Mouse (Mus musculus): ENCODE measurements at regions not wholly inside any gene's neighbourhood (a gene's known extent, or its start where the extent isn't known, plus 50 kb on each side); places are given as distances from the start of the nearest gene placed in this dataset.

DNA sequence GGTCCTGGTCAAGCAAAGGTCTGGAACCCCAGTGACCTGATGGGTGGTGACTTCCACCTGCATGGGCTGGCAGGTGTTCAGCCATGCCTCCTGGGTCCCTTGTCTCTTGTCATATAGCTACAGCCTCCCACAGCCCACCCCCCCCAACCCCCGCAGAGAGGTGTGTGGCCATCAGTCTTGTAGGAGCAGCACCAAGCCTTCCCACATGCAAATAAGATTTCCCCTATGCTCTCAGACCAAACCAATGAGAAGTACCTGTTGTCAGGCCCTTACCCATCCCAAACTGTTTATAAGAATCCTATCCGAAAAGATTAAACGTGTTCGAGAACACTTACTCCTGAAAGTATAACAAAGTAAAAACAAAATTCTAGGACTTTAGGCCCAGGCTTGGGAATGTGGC, 114.8 kb upstream of the 2610301B20Rik start:
- WGBS = 93% methylated on average over 4 of the region's 4 CpGs
- Histone ChIP-seq H3K9ac (replicated peaks; ENCODE audit: low read depth, low read length) (no peak overlapping the region), H3K27me3 (replicated peaks; ENCODE audit: control insufficient read depth, insufficient read depth, low read length) (no peaks in the 10 kb centered on the region), H3K9me3 (ENCODE audit: control insufficient read depth, low read length) (no peaks in the 10 kb centered on the region), H3K4me3 (replicated peaks; ENCODE audit: low read length) (no peak overlapping the region), H3K36me3 (ENCODE audit: control insufficient read depth, insufficient read depth) (no peaks in the 10 kb centered on the region), H3K27ac (ENCODE audit: low read length) (no peak overlapping the region), H3K4me1 (replicated peaks; ENCODE audit: control insufficient read depth, insufficient read depth, low read length) (no peaks in the 10 kb centered on the region), H3K4me2 (ENCODE audit: low read length) (no peak overlapping the region)
- no peak for ATAC-seq

DNA sequence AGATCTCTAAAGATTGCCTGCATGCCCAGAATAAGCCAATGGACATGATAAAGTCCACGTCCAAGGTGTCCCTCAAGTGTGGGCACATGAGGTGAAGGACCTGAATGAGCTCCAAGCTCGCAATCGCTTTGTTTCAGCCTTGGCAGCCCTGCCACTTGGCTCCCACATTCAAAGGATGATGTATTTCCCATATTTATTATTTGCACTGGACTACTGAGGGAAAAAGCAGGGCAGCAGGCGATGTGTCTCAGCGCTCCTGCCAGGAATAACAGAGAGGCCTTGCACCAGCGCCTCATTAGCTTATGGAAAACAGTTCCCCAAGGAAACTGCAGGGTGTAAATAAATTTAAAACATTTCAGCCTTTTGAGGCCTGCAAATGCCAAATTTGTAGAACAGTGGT, 106.6 kb upstream of the 2610301B20Rik start:
- no peak overlapping the region for H3K4me2 ChIP-seq (ENCODE audit: low read length)
- H3K9me3 ChIP-seq (ENCODE audit: control insufficient read depth, low read length) = no peaks in the 10 kb centered on the region
- H3K36me3 ChIP-seq (ENCODE audit: control insufficient read depth, insufficient read depth) = no peaks in the 10 kb centered on the region
- H3K27ac ChIP-seq (ENCODE audit: low read length) = no peak overlapping the region
- no peaks in the 10 kb centered on the region for H3K27me3 ChIP-seq (replicated peaks; ENCODE audit: control insufficient read depth, insufficient read depth, low read length)
- no peak overlapping the region for H3K9ac ChIP-seq (replicated peaks; ENCODE audit: low read depth, low read length)
- peak; percentile 66 for ATAC-seq
- no peaks in the 10 kb centered on the region for H3K4me1 ChIP-seq (replicated peaks; ENCODE audit: control insufficient read depth, insufficient read depth, low read length)
- 59% methylated on average over 6 of the region's 6 CpGs for WGBS
- no peak overlapping the region for H3K4me3 ChIP-seq (replicated peaks; ENCODE audit: low read length)

GRCm38 (mm10) chr4:10770026-10770643, 104.2 kb upstream of the 2610301B20Rik start:
- H3K9me3 ChIP-seq (ENCODE audit: control insufficient read depth, low read length) = no peaks in the 10 kb centered on the region
- no peak for ATAC-seq
- H3K4me3 ChIP-seq (replicated peaks; ENCODE audit: low read length) = no peak overlapping the region
- no peak overlapping the region for H3K4me2 ChIP-seq (ENCODE audit: low read length)
- H3K27ac ChIP-seq (ENCODE audit: low read length) = no peak overlapping the region
- no peaks in the 10 kb centered on the region for H3K36me3 ChIP-seq (ENCODE audit: control insufficient read depth, insufficient read depth)
- H3K9ac ChIP-seq (replicated peaks; ENCODE audit: low read depth, low read length) = no peak overlapping the region
- H3K27me3 ChIP-seq (replicated peaks; ENCODE audit: control insufficient read depth, insufficient read depth, low read length) = no peaks in the 10 kb centered on the region
- 93% methylated on average over 13 of the region's 13 CpGs for WGBS
- no peaks in the 10 kb centered on the region for H3K4me1 ChIP-seq (replicated peaks; ENCODE audit: control insufficient read depth, insufficient read depth, low read length)

DNA sequence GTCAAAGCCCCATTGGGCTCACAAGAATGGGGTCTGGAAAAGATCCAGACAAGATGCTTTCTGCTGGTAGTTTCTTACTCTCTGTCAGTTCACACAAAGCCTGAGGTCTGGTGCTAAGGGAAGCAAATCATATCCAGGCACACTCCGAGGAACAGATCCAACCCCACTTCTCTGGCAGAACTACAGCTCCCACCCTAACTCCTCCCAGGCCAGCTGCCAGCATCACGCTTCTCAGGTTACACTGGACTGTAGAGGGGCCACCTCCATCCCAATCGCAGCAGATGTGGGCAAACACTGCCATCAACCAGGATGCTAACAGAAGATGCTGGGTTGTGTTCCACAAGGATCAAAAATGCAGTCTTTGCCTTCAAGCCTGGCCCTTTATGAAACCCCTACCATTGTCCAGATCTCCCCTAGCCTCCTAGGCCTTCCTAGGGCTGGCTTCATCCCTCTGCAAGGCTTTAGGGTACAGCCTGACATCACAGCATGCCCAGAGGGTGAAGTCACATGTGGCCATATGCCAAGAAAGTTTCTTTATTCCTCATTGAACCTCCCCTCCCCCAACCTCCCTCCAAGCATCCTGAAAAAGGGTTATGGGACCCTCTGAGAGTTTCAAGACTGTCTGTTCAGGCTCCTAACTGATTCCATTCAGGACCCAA, 99.6 kb upstream of the 2610301B20Rik start:
- no peaks in the 10 kb centered on the region for H3K36me3 ChIP-seq (ENCODE audit: control insufficient read depth, insufficient read depth)
- no peaks in the 10 kb centered on the region for H3K9me3 ChIP-seq (ENCODE audit: control insufficient read depth, low read length)
- no peaks in the 10 kb centered on the region for H3K4me1 ChIP-seq (replicated peaks; ENCODE audit: control insufficient read depth, insufficient read depth, low read length)
- H3K9ac ChIP-seq (replicated peaks; ENCODE audit: low read depth, low read length) = no peak overlapping the region
- peak; percentile 87 for ATAC-seq
- H3K4me2 ChIP-seq (ENCODE audit: low read length) = no peak overlapping the region
- WGBS = 18% methylated on average over 3 of the region's 3 CpGs
- no peak overlapping the region for H3K4me3 ChIP-seq (replicated peaks; ENCODE audit: low read length)
- H3K27ac ChIP-seq (ENCODE audit: low read length) = no peak overlapping the region
- H3K27me3 ChIP-seq (replicated peaks; ENCODE audit: control insufficient read depth, insufficient read depth, low read length) = no peaks in the 10 kb centered on the region

DNA sequence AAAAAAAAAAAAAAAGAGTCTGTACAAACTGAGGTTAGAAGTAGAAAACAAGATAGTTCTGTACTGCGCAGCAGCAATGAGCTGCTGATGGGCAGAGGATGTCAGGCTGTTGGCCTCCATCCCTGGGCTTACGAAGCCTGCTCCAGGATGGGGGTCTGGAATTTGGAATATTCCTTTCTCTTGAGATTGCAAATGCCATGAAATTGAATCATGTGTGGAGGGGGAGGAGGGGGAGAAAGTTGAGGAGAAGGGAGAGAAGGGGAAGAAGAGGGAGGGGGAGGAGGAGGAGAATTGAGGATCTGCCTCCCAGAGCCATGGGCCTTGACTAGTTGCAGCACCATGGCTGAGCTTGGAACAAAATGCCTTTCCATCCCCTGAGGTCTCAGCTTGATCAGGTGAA, 87.6 kb upstream of the 2610301B20Rik start:
- ATAC-seq = no peak
- Histone ChIP-seq H3K4me2 (ENCODE audit: low read length) (no peak overlapping the region), H3K27me3 (replicated peaks; ENCODE audit: control insufficient read depth, insufficient read depth, low read length) (no peaks in the 10 kb centered on the region), H3K27ac (ENCODE audit: low read length) (no peak overlapping the region), H3K36me3 (ENCODE audit: control insufficient read depth, insufficient read depth) (no peaks in the 10 kb centered on the region), H3K9ac (replicated peaks; ENCODE audit: low read depth, low read length) (no peak overlapping the region), H3K4me1 (replicated peaks; ENCODE audit: control insufficient read depth, insufficient read depth, low read length) (no peaks in the 10 kb centered on the region), H3K4me3 (replicated peaks; ENCODE audit: low read length) (no peak overlapping the region), H3K9me3 (ENCODE audit: control insufficient read depth, low read length) (no peaks in the 10 kb centered on the region)
- WGBS = 84% methylated on average over 2 of the region's 2 CpGs

DNA sequence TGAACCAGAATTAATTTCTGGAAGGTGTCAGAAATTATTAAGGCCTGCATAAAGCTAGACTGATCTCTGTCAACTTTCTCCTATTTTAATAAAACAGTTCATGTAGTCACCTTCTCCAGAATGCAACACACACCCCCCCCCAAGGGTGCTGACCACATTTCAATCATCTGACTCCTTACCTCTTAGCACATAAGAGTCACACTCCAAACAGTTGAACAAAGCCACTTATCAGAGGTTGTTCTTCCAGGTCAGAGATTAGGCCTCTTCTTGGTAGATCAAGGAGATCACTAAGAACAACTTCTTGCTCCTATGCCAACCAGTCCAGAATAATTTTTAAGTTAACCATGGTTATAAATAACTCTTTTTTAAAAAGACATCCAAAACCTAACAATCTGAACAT, 86.0 kb upstream of the 2610301B20Rik start:
- no peaks in the 10 kb centered on the region for H3K36me3 ChIP-seq (ENCODE audit: control insufficient read depth, insufficient read depth)

GRCm38 (mm10) chr4:10789141-10789540, 85.2 kb upstream of the 2610301B20Rik start:
- Histone ChIP-seq H3K4me1 (replicated peaks; ENCODE audit: control insufficient read depth, insufficient read depth, low read length) (no peaks in the 10 kb centered on the region), H3K4me3 (replicated peaks; ENCODE audit: low read length) (no peak overlapping the region), H3K9me3 (ENCODE audit: control insufficient read depth, low read length) (no peaks in the 10 kb centered on the region), H3K27ac (ENCODE audit: low read length) (no peak overlapping the region), H3K36me3 (ENCODE audit: control insufficient read depth, insufficient read depth) (no peaks in the 10 kb centered on the region), H3K9ac (replicated peaks; ENCODE audit: low read depth, low read length) (no peak overlapping the region), H3K4me2 (ENCODE audit: low read length) (no peak overlapping the region), H3K27me3 (replicated peaks; ENCODE audit: control insufficient read depth, insufficient read depth, low read length) (no peaks in the 10 kb centered on the region)
- WGBS = 71% methylated on average over 3 of the region's 3 CpGs
- no peak for ATAC-seq

More for the DNA sequence above, 86.0 kb upstream of the 2610301B20Rik start:
- no peak overlapping the region for H3K4me3 ChIP-seq (replicated peaks; ENCODE audit: low read length)
- H3K27ac ChIP-seq (ENCODE audit: low read length) = no peak overlapping the region
- H3K9ac ChIP-seq (replicated peaks; ENCODE audit: low read depth, low read length) = no peak overlapping the region
- H3K27me3 ChIP-seq (replicated peaks; ENCODE audit: control insufficient read depth, insufficient read depth, low read length) = no peaks in the 10 kb centered on the region
- ATAC-seq = no peak
- H3K4me2 ChIP-seq (ENCODE audit: low read length) = no peak overlapping the region
- H3K4me1 ChIP-seq (replicated peaks; ENCODE audit: control insufficient read depth, insufficient read depth, low read length) = no peaks in the 10 kb centered on the region
- H3K9me3 ChIP-seq (ENCODE audit: control insufficient read depth, low read length) = no peaks in the 10 kb centered on the region

DNA sequence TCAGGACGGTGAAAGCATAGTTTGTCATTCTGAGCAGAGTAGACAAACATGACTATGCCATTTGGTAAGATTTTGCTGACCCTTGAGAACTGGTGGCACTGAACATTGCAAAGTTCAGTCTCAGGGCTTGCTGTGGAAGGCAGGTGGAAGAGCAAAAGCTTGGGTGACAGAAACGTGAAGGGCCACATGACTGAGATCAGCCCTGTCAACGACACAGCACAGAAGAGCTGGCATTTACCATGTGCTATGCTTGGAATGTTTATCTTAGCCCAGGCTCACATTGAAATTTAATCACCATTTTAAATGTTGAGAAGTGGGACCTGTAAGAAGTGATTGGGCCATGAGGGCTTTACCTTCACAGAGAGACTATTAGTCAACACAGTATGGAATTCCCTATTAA, 81.7 kb upstream of the 2610301B20Rik start:
- WGBS = 76% methylated on average over 3 of the region's 3 CpGs
- H3K4me2 ChIP-seq (ENCODE audit: low read length) = no peak overlapping the region
- H3K4me3 ChIP-seq (replicated peaks; ENCODE audit: low read length) = no peak overlapping the region
- H3K27me3 ChIP-seq (replicated peaks; ENCODE audit: control insufficient read depth, insufficient read depth, low read length) = no peaks in the 10 kb centered on the region
- H3K4me1 ChIP-seq (replicated peaks; ENCODE audit: control insufficient read depth, insufficient read depth, low read length) = no peaks in the 10 kb centered on the region
- ATAC-seq = no peak
- H3K9me3 ChIP-seq (ENCODE audit: control insufficient read depth, low read length) = no peaks in the 10 kb centered on the region
- no peaks in the 10 kb centered on the region for H3K36me3 ChIP-seq (ENCODE audit: control insufficient read depth, insufficient read depth)
- no peak overlapping the region for H3K27ac ChIP-seq (ENCODE audit: low read length)
- H3K9ac ChIP-seq (replicated peaks; ENCODE audit: low read depth, low read length) = no peak overlapping the region

DNA sequence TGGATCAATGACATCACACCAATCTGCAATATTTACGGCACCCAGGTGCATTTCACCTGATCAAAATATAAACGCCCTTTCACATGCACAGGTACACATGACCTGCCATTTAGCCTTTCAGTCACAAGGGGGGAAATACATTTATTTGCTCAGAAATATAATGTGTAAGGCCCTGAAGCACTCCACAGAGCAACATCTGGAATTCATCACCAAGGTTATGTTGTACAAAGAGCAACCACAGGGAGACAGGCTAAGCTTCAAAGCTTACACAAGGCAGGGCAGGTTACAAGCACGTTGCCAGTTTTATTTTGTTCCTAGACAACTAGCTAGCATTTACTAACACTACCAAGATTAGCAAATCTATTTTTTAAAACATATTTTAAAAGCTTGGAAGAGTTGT, 79.8 kb upstream of the 2610301B20Rik start:
- ATAC-seq = no peak
- WGBS = 82% methylated on average over 3 of the region's 3 CpGs

More for the DNA sequence above, 79.8 kb upstream of the 2610301B20Rik start:
- Histone ChIP-seq H3K9me3 (ENCODE audit: control insufficient read depth, low read length) (no peaks in the 10 kb centered on the region), H3K4me1 (replicated peaks; ENCODE audit: control insufficient read depth, insufficient read depth, low read length) (no peaks in the 10 kb centered on the region), H3K4me3 (replicated peaks; ENCODE audit: low read length) (no peak overlapping the region), H3K27me3 (replicated peaks; ENCODE audit: control insufficient read depth, insufficient read depth, low read length) (no peaks in the 10 kb centered on the region), H3K27ac (ENCODE audit: low read length) (no peak overlapping the region), H3K4me2 (ENCODE audit: low read length) (no peak overlapping the region), H3K9ac (replicated peaks; ENCODE audit: low read depth, low read length) (no peak overlapping the region), H3K36me3 (ENCODE audit: control insufficient read depth, insufficient read depth) (no peaks in the 10 kb centered on the region)
